Mouse (Mus musculus): Measurements from ENCODE around the gene Gm7534. TPM values are rescaled to one million over a fixed set of nuclear protein-coding genes. Genes with fewer than 3 reads are reported as not detected.
"Not testable (repeated sequence)": the region's sequence is repeated elsewhere in the genome, so short reads cannot be mapped to it uniquely, and the experiment has no call there.

Gene Gm7534
- polyA plus RNA-seq, 1 experiment: not detected

DNA sequence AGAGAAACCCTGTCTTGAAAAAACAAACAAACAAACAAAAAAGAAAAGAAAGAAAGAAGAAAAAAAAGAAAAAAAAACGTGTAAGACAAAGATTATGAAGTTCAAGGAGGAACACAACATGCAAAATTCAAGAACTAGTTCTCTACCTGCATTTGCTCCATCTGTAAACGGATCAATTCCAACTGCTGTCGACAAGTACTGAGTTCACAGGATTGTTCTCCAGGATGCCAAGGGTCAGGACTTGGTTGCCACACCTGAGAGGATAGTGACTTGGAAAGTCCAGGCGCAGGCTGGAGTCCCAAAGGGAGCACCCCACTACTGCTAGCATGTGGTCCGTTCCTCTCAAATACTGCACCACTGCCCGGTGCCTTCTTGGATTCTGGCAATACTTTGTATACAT lies 47.3 kb downstream of the Gm7534 start:
- no peak for TF ChIP-seq POLR2A (IDR thresholded peaks at IDR 0.05; ENCODE audit: borderline replicate concordance, extremely low read depth, low read depth, low read length)
- TF ChIP-seq CTCF (IDR thresholded peaks at IDR 0.05; ENCODE audit: insufficient read depth, low read length): no peak
- H3K4me1 ChIP-seq (ENCODE audit: control insufficient read depth, insufficient read depth, low read length): peaks cover 8% of the 10 kb centered on the region
- 89% methylated on average over 6 of the region's 6 CpGs for WGBS
- no peak for DNase-seq
- H3K4me3 ChIP-seq (replicated peaks; ENCODE audit: extremely low read depth, low read depth, low read length): no peak overlapping the region

DNA sequence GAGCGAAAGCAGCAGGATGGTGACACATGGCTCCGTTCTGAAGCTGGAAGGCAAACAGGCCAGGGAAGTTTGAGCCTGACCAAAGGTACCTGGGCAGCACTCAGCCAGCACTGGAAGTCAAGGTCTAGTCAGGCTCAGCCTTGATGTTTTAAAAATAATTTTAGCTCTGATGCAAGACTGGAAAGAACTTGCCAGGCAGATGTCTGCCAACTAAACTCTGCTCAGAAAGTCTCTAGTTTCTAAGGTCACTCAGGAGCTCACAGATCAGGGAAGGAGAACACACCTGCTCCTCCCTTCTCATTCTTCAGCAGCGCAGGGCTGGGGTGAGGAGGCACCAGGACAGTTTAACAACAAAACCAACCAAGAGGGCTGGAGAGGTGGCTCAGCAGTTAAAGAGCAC lies 48.5 kb downstream of the Gm7534 start:
- DNase-seq: no peak
- 89% methylated on average over 3 of the region's 3 CpGs for WGBS
- TF ChIP-seq CTCF (IDR thresholded peaks at IDR 0.05; ENCODE audit: insufficient read depth, low read length): no peak
- TF ChIP-seq POLR2A (IDR thresholded peaks at IDR 0.05; ENCODE audit: borderline replicate concordance, extremely low read depth, low read depth, low read length): no peak
- Histone ChIP-seq H3K4me1 (ENCODE audit: control insufficient read depth, insufficient read depth, low read length) (peaks cover 8% of the 10 kb centered on the region), H3K4me3 (replicated peaks; ENCODE audit: extremely low read depth, low read depth, low read length) (no peak overlapping the region)

DNA sequence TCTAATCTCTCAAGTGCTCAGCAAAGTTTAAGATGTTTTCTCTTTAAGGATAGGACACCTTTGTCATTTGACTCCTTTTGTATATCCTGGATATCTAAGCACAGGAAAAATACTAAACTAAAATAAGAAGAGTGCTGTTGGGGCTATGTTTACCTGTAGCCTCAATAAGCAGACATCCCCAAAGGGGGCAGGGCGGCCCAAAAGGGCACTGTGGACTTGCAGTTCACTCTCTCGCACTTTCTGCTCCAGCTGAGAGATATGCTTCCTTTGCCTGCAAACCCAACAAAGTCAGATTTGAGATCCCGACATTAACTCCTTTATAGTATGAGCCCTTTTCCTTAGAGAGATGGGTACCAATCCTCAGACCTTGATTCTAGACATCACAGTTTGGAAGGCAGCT lies 49.1 kb downstream of the Gm7534 start:
- Histone ChIP-seq H3K4me3 (replicated peaks; ENCODE audit: extremely low read depth, low read depth, low read length) (no peak overlapping the region), H3K4me1 (ENCODE audit: control insufficient read depth, insufficient read depth, low read length) (peaks cover 3% of the 10 kb centered on the region)
- TF ChIP-seq POLR2A (IDR thresholded peaks at IDR 0.05; ENCODE audit: borderline replicate concordance, extremely low read depth, low read depth, low read length) (no peak), CTCF (IDR thresholded peaks at IDR 0.05; ENCODE audit: insufficient read depth, low read length) (no peak)
- no peak for DNase-seq
- 96% methylated on average over 3 of the region's 3 CpGs for WGBS

DNA sequence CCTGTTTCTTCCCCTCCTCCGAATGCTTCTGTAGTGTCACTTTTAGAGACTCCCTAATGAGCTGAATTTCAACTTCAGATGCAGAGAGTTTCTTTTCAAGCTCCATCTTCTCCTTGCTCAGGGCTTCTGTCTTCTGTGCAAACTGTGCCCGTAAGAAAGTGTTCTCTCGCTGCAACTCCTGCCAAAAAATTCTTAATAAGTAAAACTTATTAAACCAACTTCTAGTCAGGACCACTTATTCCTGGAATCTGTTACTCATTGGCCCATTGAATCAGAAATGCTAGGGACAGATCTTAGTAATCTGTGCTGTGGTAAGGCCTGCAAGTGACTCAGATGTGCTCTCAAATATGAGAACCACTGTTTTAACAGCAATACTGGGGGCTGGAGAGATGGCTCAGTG lies 50.7 kb downstream of the Gm7534 start:
- TF ChIP-seq CTCF (IDR thresholded peaks at IDR 0.05; ENCODE audit: insufficient read depth, low read length) (no peak), POLR2A (IDR thresholded peaks at IDR 0.05; ENCODE audit: borderline replicate concordance, extremely low read depth, low read depth, low read length) (no peak)
- no peak overlapping the region for H3K4me3 ChIP-seq (replicated peaks; ENCODE audit: extremely low read depth, low read depth, low read length)
- DNase-seq: no peak
- WGBS: 79% methylated on average over 3 of the region's 3 CpGs
- H3K4me1 ChIP-seq (ENCODE audit: control insufficient read depth, insufficient read depth, low read length): no peaks in the 10 kb centered on the region

DNA sequence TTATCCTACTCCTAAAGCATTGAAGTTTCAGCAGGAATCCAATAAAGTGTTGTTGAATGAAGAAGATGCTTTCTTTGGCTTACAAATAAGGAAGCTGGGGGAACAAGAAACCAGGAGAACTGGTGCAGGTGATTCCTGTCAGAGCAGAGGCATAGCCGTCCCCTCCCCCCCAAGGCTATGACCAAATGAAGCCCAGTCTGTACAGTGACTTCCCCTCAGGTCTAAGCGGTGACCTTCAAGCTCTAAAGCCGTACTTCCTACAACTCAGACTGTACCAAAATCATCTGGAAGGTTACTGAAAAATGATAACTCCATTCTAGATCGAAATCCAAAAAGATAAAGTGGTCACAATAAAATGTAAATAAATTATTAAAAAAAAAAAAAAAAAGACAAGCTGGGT lies 53.4 kb downstream of the Gm7534 start:
- WGBS: 90% methylated on average over 4 of the region's 4 CpGs
- TF ChIP-seq POLR2A (IDR thresholded peaks at IDR 0.05; ENCODE audit: borderline replicate concordance, extremely low read depth, low read depth, low read length): no peak
- no peak for TF ChIP-seq CTCF (IDR thresholded peaks at IDR 0.05; ENCODE audit: insufficient read depth, low read length)
- no peak overlapping the region for H3K4me3 ChIP-seq (replicated peaks; ENCODE audit: extremely low read depth, low read depth, low read length)
- no peak for DNase-seq
- H3K4me1 ChIP-seq (ENCODE audit: control insufficient read depth, insufficient read depth, low read length): no peaks in the 10 kb centered on the region

DNA sequence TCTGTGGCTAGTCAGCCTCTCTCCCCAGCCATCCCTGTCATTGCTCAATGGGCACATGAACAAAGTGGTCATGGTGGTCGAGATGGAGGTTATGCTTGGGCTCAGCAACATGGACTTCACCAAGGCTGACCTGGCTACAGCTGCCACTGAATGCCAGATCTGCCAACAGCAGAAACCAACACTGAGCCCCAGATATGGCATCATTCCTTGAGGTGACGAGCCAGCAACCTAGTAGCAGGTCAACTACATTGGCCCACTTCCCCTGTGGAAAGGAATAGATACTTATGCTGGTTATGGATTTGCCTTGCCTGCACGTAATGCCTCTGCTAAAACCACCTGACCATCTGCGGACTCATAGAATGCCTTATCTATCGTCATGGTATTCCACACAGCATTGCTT lies 58.5 kb downstream of the Gm7534 start:
- H3K4me1 ChIP-seq (ENCODE audit: control insufficient read depth, insufficient read depth, low read length); DNase-seq; H3K4me3 ChIP-seq (replicated peaks; ENCODE audit: extremely low read depth, low read depth, low read length): not testable (repeated sequence)
- WGBS: 89% methylated on average over 5 of the region's 5 CpGs

Other genes with a start within 250 kb of the Gm7534 start
- gene Hmgn2, start 234.4 kb downstream of the Gm7534 start, polyA plus RNA-seq (2012; rRNA removed): 14.6 and 28.9 TPM in 2 replicates
- gene Dhdds, start 202.1 kb downstream of the Gm7534 start, polyA plus RNA-seq (2012; rRNA removed): 21.6 and 28.4 TPM in 2 replicates
- gene Lin28a, start 184.2 kb downstream of the Gm7534 start, polyA plus RNA-seq (2012; rRNA removed): 0.06 TPM in 1 of 2 replicates, not detected in the other
- gene Zfp683, start 149.2 kb downstream of the Gm7534 start, polyA plus RNA-seq (2012; rRNA removed): 0.27 and 0.58 TPM in 2 replicates
- gene Crybg2, start 142.2 kb downstream of the Gm7534 start, polyA plus RNA-seq (2012; rRNA removed): 7.2 and 14.7 TPM in 2 replicates
- 52.8 and 76.5 TPM in 2 replicates for gene Cd52, start 107.9 kb downstream of the Gm7534 start, polyA plus RNA-seq (2012; rRNA removed)
- 28.8 and 30.0 TPM in 2 replicates for gene Ubxn11, start 100.4 kb downstream of the Gm7534 start, polyA plus RNA-seq (2012; rRNA removed)
- 654 and 703 TPM in 2 replicates for gene Sh3bgrl3, start 74.2 kb downstream of the Gm7534 start, polyA plus RNA-seq (2012; rRNA removed)
- gene Cep85, start 15.9 kb downstream of the Gm7534 start, polyA plus RNA-seq (2012; rRNA removed): 17.1 and 30.2 TPM in 2 replicates
- 0.20 and 0.31 TPM in 2 replicates for gene Catsper4, start 24.4 kb upstream of the Gm7534 start, polyA plus RNA-seq (2012; rRNA removed)
- 13.8 and 15.8 TPM in 2 replicates for gene Cnksr1, start 35.4 kb upstream of the Gm7534 start, polyA plus RNA-seq (2012; rRNA removed)
- gene E130218I03Rik, start 40.7 kb upstream of the Gm7534 start, polyA plus RNA-seq (2012; rRNA removed): not detected in 2 replicates
- gene Zfp593, start 42.6 kb upstream of the Gm7534 start, polyA plus RNA-seq (2012; rRNA removed): 7.2 and 7.5 TPM in 2 replicates
- not detected in 2 replicates for gene Gm30191, start 43.9 kb upstream of the Gm7534 start, polyA plus RNA-seq (2012; rRNA removed)
- gene Grrp1, start 51.1 kb upstream of the Gm7534 start, polyA plus RNA-seq (2012; rRNA removed): 37.9 and 61.1 TPM in 2 replicates
- gene Pdik1l, start 84.9 kb upstream of the Gm7534 start, polyA plus RNA-seq (2012; rRNA removed): 2.3 and 4.3 TPM in 2 replicates
- gene Trim63, start 112.1 kb upstream of the Gm7534 start, polyA plus RNA-seq (2012; rRNA removed): 2.0 and 4.6 TPM in 2 replicates
- gene Slc30a2, start 140.2 kb upstream of the Gm7534 start, polyA plus RNA-seq (2012; rRNA removed): 0.41 and 0.51 TPM in 2 replicates
- gene Extl1, start 180.8 kb upstream of the Gm7534 start, polyA plus RNA-seq (2012; rRNA removed): 1.9 and 3.7 TPM in 2 replicates
- gene Pafah2, start 193.3 kb upstream of the Gm7534 start, polyA plus RNA-seq (2012; rRNA removed): 35.6 and 41.0 TPM in 2 replicates

All from lung, adult 2 months (tissue).